In genomic region chr12:65480829-65481228, GRCm38 (mm10) we compare ENCODE assay signal across 12 mouse cellular contexts.
"Had no signal": no experiment of that assay in that cellular context is flagged by ENCODE, and none has a peak within 500 bp of the region (broad histone marks: within the 10 kb centered on the region; RNA-seq: fewer than 3 reads in every experiment).

No protein-coding gene starts in this region.

- DNase-seq: lung, adult 18-20 months; lung, embryonic 14.5 days; lung, postnatal 10 days; lung, postnatal 4 days; retina, postnatal 1 day; right cerebral cortex, postnatal 25 days; right cerebral cortex, postnatal 4 days; spleen, adult 18-20 months; thymus, adult 2 months; thymus, postnatal 25 days; thymus, postnatal 4 days had no signal

- ATAC-seq: midbrain, embryonic 16.5 days had no signal
